Mouse (Mus musculus) cortical plate, adult 2 months (tissue): ENCODE measurements around the gene Sfta2.

ENCODE experiments used
- CTCF ChIP-seq: fragments of 200-500 bp; IDR thresholded peaks from 2 replicates; pipeline ENCODE4 v1.5.1; 2011; ENCODE audit warnings: mild to moderate bottlenecking, control low read depth, low read length; ENCODE audit not compliant: insufficient read depth; ENCODE audit errors: extremely low read depth
- POLR2A ChIP-seq: fragments of 200-500 bp; IDR thresholded peaks from 2 replicates; pipeline ENCODE4 v1.6.1; 2011; ENCODE audit warnings: mild to moderate bottlenecking, low read length, control low read depth; ENCODE audit not compliant: insufficient read depth; ENCODE audit errors: extremely low read depth

GRCm38 (mm10) chr17:35551881-35552414 is 49.4 kb upstream of the Sfta2 start, which contains the start of gene Cdsn:
- TF ChIP-seq POLR2A (no peak), CTCF (no peak)
